Mouse (Mus musculus) forebrain, embryonic 14.5 days (tissue): ENCODE results near the gene Acp6. TPM values are rescaled to one million over a fixed set of nuclear protein-coding genes. Genes with fewer than 3 reads are reported as not detected.

Experiments used
- ATAC-seq: fragments of 200-750 bp; cut with Nextera tagmentation; 2 replicates; pipeline ENCODE4 v1.8.0; 2017; ENCODE audit warnings: mild to moderate bottlenecking, moderate library complexity
- DNase-seq: peaks from one replicate; pipeline ENCODE4 v3.0.0-alpha.2; 2015; ENCODE audit warnings: low spot score
- H3K27ac ChIP-seq: fragments of 300-500 bp; sonication (generic); 2 replicates; pipeline ENCODE4 v1.5.1; 2014; ENCODE audit warnings: low read depth, mild to moderate bottlenecking, control low read depth, low read length, moderate library complexity
- H3K27me3 ChIP-seq: fragments of 300-500 bp; sonication (generic); replicated peaks from 2 replicates; pipeline ENCODE4 v1.6.1; 2014; ENCODE audit warnings: low read length, control low read depth, mixed read lengths; ENCODE audit not compliant: control insufficient read depth, insufficient read depth
- H3K36me3 ChIP-seq: fragments of 300-500 bp; sonication (generic); 2 replicates; pipeline ENCODE4 v1.6.1; 2014; ENCODE audit warnings: low read length, control low read depth; ENCODE audit not compliant: control insufficient read depth, insufficient read depth
- H3K4me1 ChIP-seq: fragments of 300-500 bp; sonication (generic); 2 replicates; pipeline ENCODE4 v1.6.1; 2014; ENCODE audit warnings: antibody characterized with exemption, low read length, control low read depth; ENCODE audit not compliant: control insufficient read depth, insufficient read depth
- H3K4me2 ChIP-seq: fragments of 300-500 bp; sonication (generic); 2 replicates; pipeline ENCODE4 v1.6.1; 2014; ENCODE audit warnings: mild to moderate bottlenecking, control low read depth, low read length
- H3K4me3 ChIP-seq: fragments of 300-500 bp; sonication (generic); 2 replicates; pipeline ENCODE4 v1.5.1; 2014; ENCODE audit warnings: low read depth, low read length, control low read depth
- H3K9ac ChIP-seq: fragments of 300-500 bp; sonication (generic); 2 replicates; pipeline ENCODE4 v1.6.1; 2014; ENCODE audit warnings: mild to moderate bottlenecking, low read length, control low read depth, moderate library complexity
- H3K9me3 ChIP-seq: fragments of 300-500 bp; sonication (generic); replicated peaks from 2 replicates; pipeline ENCODE4 v1.6.1; 2016; ENCODE audit warnings: low read length, control low read depth, mixed read lengths; ENCODE audit not compliant: control insufficient read depth
- WGBS: fragments of 180-500 bp; shearing (Covaris S2); extraction: QIAGEN DNeasy Blood & Tissue Kit; methylation state at CpG from one replicate; pipeline ENCODE4 v1.1.7; 2014; 5-methylcytosine and 5-hydroxymethylcytosine counted together
- polyA plus RNA-seq: library from polyadenylated mRNA; unstranded; fragments of >200 nt; fragmentation: Nextera tagmentation; extraction: Ambion mirVana; gene quantifications from 2 replicates; pipeline ENCODE4 v1.2.1, GENCODE M21; 2014

Acp6 gene
- polyA plus RNA-seq, 1 experiment from 2014 or later: 15.6 TPM

- Histone ChIP-seq H3K4me1 (no peaks in the 10 kb centered on the region), H3K4me3 (no peak overlapping the region), H3K27ac (no peak overlapping the region), H3K27me3 (no peaks in the 10 kb centered on the region), H3K9me3 (no peaks in the 10 kb centered on the region), H3K9ac (no peak overlapping the region), H3K36me3 (no peaks in the 10 kb centered on the region), H3K4me2 (no peak overlapping the region)
- ATAC-seq: no peak
- WGBS: 82% methylated on average over 5 of the region's 5 CpGs
- DNase-seq: no peak
Measured at GRCm38 (mm10) chr3:97172632-97173031, 14.1 kb downstream of the Acp6 start.

GRCm38 (mm10) chr3:97178885-97179284, 20.3 kb downstream of the Acp6 start:
- 70% methylated on average over 6 of the region's 6 CpGs for WGBS
- Histone ChIP-seq H3K4me3 (no peak overlapping the region), H3K36me3 (no peaks in the 10 kb centered on the region), H3K4me2 (no peak overlapping the region), H3K9ac (no peak overlapping the region), H3K4me1 (no peaks in the 10 kb centered on the region), H3K9me3 (no peaks in the 10 kb centered on the region), H3K27me3 (no peaks in the 10 kb centered on the region), H3K27ac (no peak overlapping the region)
- no peak for DNase-seq
- no peak for ATAC-seq

GRCm38 (mm10) chr3:97180527-97180926, 21.9 kb downstream of the Acp6 start:
- H3K4me3 ChIP-seq: no peak overlapping the region
- no peaks in the 10 kb centered on the region for H3K9me3 ChIP-seq
- H3K36me3 ChIP-seq: no peaks in the 10 kb centered on the region
- H3K4me1 ChIP-seq: no peaks in the 10 kb centered on the region
- WGBS: 64% methylated on average over 6 of the region's 6 CpGs
- no peaks in the 10 kb centered on the region for H3K27me3 ChIP-seq
- DNase-seq: no peak
- no peak overlapping the region for H3K4me2 ChIP-seq
- no peak overlapping the region; the same call in 1 of the 2 replicates for H3K27ac ChIP-seq
- ATAC-seq: no peak
- no peak overlapping the region for H3K9ac ChIP-seq

GRCm38 (mm10) chr3:97183810-97184209, 25.2 kb downstream of the Acp6 start:
- no peak overlapping the region for H3K4me3 ChIP-seq
- WGBS: 46% methylated on average over 3 of the region's 3 CpGs
- H3K27ac ChIP-seq: no peak overlapping the region
- H3K27me3 ChIP-seq: no peaks in the 10 kb centered on the region
- no peaks in the 10 kb centered on the region for H3K9me3 ChIP-seq
- no peak overlapping the region for H3K4me2 ChIP-seq
- no peak overlapping the region for H3K9ac ChIP-seq
- H3K4me1 ChIP-seq: no peaks in the 10 kb centered on the region
- DNase-seq (no peak), ATAC-seq (no peak)
- no peaks in the 10 kb centered on the region for H3K36me3 ChIP-seq

GRCm38 (mm10) chr3:97185098-97185860, 26.7 kb downstream of the Acp6 start:
- no peak overlapping the region for H3K9ac ChIP-seq
- DNase-seq: peak; percentile 86
- no peak overlapping the region for H3K27ac ChIP-seq
- 41% methylated on average over 10 of the region's 10 CpGs for WGBS
- no peaks in the 10 kb centered on the region for H3K9me3 ChIP-seq
- ATAC-seq: peak; percentile 73
- no peak overlapping the region for H3K4me2 ChIP-seq
- no peaks in the 10 kb centered on the region for H3K4me1 ChIP-seq
- no peaks in the 10 kb centered on the region for H3K27me3 ChIP-seq
- no peaks in the 10 kb centered on the region for H3K36me3 ChIP-seq
- H3K4me3 ChIP-seq: no peak overlapping the region

GRCm38 (mm10) chr3:97196571-97196970, 38.0 kb downstream of the Acp6 start:
- no peak overlapping the region for H3K27ac ChIP-seq
- no peaks in the 10 kb centered on the region for H3K27me3 ChIP-seq
- H3K4me2 ChIP-seq: no peak overlapping the region
- H3K4me3 ChIP-seq: no peak overlapping the region
- H3K36me3 ChIP-seq: no peaks in the 10 kb centered on the region
- no peak for DNase-seq
- H3K9ac ChIP-seq: no peak overlapping the region
- H3K9me3 ChIP-seq: no peaks in the 10 kb centered on the region
- 92% methylated on average over 8 of the region's 8 CpGs for WGBS
- no peak for ATAC-seq
- H3K4me1 ChIP-seq: no peaks in the 10 kb centered on the region

- H3K27ac ChIP-seq: no peak overlapping the region
- WGBS: 29% methylated on average over 4 of the region's 4 CpGs
- ATAC-seq (no peak), DNase-seq (no peak)
- H3K4me1 ChIP-seq: no peaks in the 10 kb centered on the region
- peaks cover 23% of the 10 kb centered on the region for H3K36me3 ChIP-seq
- no peak overlapping the region for H3K4me2 ChIP-seq
- no peaks in the 10 kb centered on the region for H3K9me3 ChIP-seq
- H3K27me3 ChIP-seq: no peaks in the 10 kb centered on the region
- H3K4me3 ChIP-seq: no peak overlapping the region
- no peak overlapping the region for H3K9ac ChIP-seq
Measured at GRCm38 (mm10) chr3:97199261-97199660, 40.7 kb downstream of the Acp6 start.

GRCm38 (mm10) chr3:97201943-97202342, 43.4 kb downstream of the Acp6 start:
- Histone ChIP-seq H3K9ac (no peak overlapping the region), H3K27ac (no peak overlapping the region), H3K4me1 (no peaks in the 10 kb centered on the region), H3K4me2 (no peak overlapping the region), H3K36me3 (peaks cover 50% of the 10 kb centered on the region), H3K9me3 (no peaks in the 10 kb centered on the region), H3K27me3 (no peaks in the 10 kb centered on the region), H3K4me3 (no peak overlapping the region)
- peak; percentile 42; the same call in 1 of the 2 replicates for ATAC-seq
- DNase-seq: peak; percentile 75
- WGBS: 48% methylated on average over 5 of the region's 5 CpGs

GRCm38 (mm10) chr3:97203880-97204279, 45.3 kb downstream of the Acp6 start:
- ATAC-seq (no peak), DNase-seq (no peak)
- Histone ChIP-seq H3K4me3 (no peak overlapping the region), H3K4me1 (no peaks in the 10 kb centered on the region), H3K27ac (no peak overlapping the region), H3K27me3 (no peaks in the 10 kb centered on the region), H3K36me3 (peaks cover 69% of the 10 kb centered on the region), H3K9me3 (no peaks in the 10 kb centered on the region), H3K9ac (no peak overlapping the region), H3K4me2 (no peak overlapping the region)
- WGBS: 87% methylated on average over 14 of the region's 14 CpGs
